Mouse (Mus musculus): Measurements from ENCODE around the gene Gpr173. TPM values are rescaled to one million over a fixed set of nuclear protein-coding genes. Genes with fewer than 3 reads are reported as not detected.

Gene Gpr173
- 0.44 and 1.1 TPM in 2 replicates for polyA plus RNA-seq (2012; rRNA removed; ENCODE audit: low replicate concordance)

DNA sequence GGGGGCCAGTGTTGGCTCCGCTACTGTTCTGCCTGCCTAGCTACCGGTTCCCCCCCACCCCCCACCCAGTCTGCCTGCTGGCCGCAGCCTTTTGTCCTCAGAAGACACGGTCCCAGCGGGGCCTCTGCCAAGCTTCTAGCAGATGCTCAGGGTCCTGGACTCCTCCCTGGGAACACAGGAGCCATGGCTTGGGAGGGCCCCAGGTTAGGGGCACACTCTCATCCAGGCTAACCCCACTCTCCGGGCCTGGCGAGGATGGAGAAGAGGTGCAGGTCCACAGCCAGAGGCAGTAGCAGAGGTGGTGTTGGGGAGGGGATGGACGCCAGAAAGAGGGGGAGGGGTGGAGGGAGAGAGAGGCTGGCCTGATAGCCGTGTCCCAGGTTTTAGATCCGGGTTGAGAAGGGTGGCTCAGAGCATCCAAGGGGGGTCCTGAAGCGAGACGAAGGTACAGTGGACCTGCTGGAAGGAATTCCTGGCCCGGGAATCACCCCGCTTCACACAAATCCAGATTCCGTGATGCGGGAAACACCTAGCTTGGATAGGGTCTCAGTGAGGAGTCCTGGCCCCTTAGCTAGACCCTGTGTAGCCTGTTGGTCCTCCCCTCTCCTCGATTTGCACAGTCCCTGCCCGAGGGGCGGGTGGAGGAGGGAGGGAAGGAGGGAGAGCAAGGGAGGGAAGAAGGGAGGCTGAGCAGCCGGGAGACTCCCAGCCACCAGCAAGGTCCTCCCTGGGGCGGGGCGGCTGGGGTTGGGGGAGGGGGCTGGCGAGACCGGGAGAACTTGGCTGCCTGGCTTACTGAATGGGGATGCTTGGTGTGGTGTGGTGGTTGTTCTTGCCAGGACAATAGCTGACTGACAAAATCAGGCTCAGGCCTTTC lies at the start of gene Gpr173:
Gene Gpr173 (minus strand): TSS at position 308 of the 877 bp plus-strand sequence.

GRCm38 (mm10) chrX:152342358-152342901 lies 26.1 kb downstream of the Gpr173 start, which contains the start of gene Tspyl2:
Gene Tspyl2, minus strand, starts transcription at chrX:152342425.

GRCm38 (mm10) chrX:152326996-152327688 lies 41.4 kb downstream of the Gpr173 start, which contains the start of gene Kantr:
Gene Kantr, minus strand, starts transcription at chrX:152327495.

Other genes starting within 250 kb of the Gpr173 start
- gene Iqsec2, start 224.4 kb downstream of the Gpr173 start, polyA plus RNA-seq (2012; rRNA removed; ENCODE audit: low replicate concordance): 14.3 and 15.1 TPM in 2 replicates
- 57.0 and 68.7 TPM in 2 replicates for gene Kdm5c, start 135.7 kb downstream of the Gpr173 start, polyA plus RNA-seq (2012; rRNA removed; ENCODE audit: low replicate concordance)
- 0.32 and 0.74 TPM in 2 replicates for gene Kantr, start 41.2 kb downstream of the Gpr173 start, polyA plus RNA-seq (2012; rRNA removed; ENCODE audit: low replicate concordance)
- 6.1 and 7.4 TPM in 2 replicates for gene Tspyl2, start 26.3 kb downstream of the Gpr173 start, polyA plus RNA-seq (2012; rRNA removed; ENCODE audit: low replicate concordance)
- gene Cldn34a, start 194.6 kb upstream of the Gpr173 start, polyA plus RNA-seq (2012; rRNA removed; ENCODE audit: low replicate concordance): not detected in 2 replicates